Mouse (Mus musculus) lung, postnatal 0 days (tissue): Measurements from ENCODE around the gene H2-M10.5. TPM values are rescaled to one million over a fixed set of nuclear protein-coding genes. Genes with fewer than 3 reads are reported as not detected.
"Not testable (repeated sequence)": the region's sequence is repeated elsewhere in the genome, so short reads cannot be mapped to it uniquely, and the experiment has no call there.

Source experiments
- ATAC-seq: fragments of 200-750 bp; cut with Nextera tagmentation; 2 replicates; pipeline ENCODE4 v1.8.0; 2017; ENCODE audit warnings: moderate library complexity
- DNase-seq: peaks from one replicate; pipeline ENCODE4 v3.0.0-alpha.2; 2016; ENCODE audit warnings: low spot score
- H3K27ac ChIP-seq: fragments of 300-500 bp; sonication (generic); 2 replicates; pipeline ENCODE4 v1.5.1; 2014; ENCODE audit warnings: antibody characterized with exemption, mild to moderate bottlenecking, low read length, mixed read lengths
- H3K27me3 ChIP-seq: fragments of 300-500 bp; sonication (generic); replicated peaks from 2 replicates; pipeline ENCODE4 v1.6.1; 2014; ENCODE audit warnings: low read length, mixed read lengths; ENCODE audit not compliant: insufficient read depth
- H3K36me3 ChIP-seq: fragments of 300-500 bp; sonication (generic); 2 replicates; pipeline ENCODE4 v1.6.1; 2014; ENCODE audit warnings: low read length, mixed read lengths; ENCODE audit not compliant: insufficient read depth
- H3K4me1 ChIP-seq: fragments of 300-500 bp; sonication (generic); 2 replicates; pipeline ENCODE4 v1.6.1; 2014; ENCODE audit warnings: antibody characterized with exemption, low read depth, low read length, mixed read lengths; ENCODE audit not compliant: insufficient read depth
- H3K4me2 ChIP-seq: fragments of 300-500 bp; sonication (generic); replicated peaks from 2 replicates; pipeline ENCODE4 v1.6.1; 2014; ENCODE audit warnings: low read depth, mild to moderate bottlenecking, low read length, moderate library complexity, mixed read lengths
- H3K4me3 ChIP-seq: fragments of 300-500 bp; sonication (generic); 2 replicates; pipeline ENCODE4 v1.5.1; 2014; ENCODE audit warnings: low read depth, low read length
- H3K9ac ChIP-seq: fragments of 300-500 bp; sonication (generic); replicated peaks from 2 replicates; pipeline ENCODE4 v1.6.1; 2014; ENCODE audit warnings: low read depth, mild to moderate bottlenecking
- H3K9me3 ChIP-seq: fragments of 300-500 bp; sonication (generic); 2 replicates; pipeline ENCODE4 v1.6.1; 2016; ENCODE audit warnings: low read length, mixed read lengths
- CTCF ChIP-seq: IDR thresholded peaks from 2 replicates; pipeline ENCODE4 v1.5.1; 2016; ENCODE audit warnings: antibody characterized with exemption, mild to moderate bottlenecking
- EP300 ChIP-seq: IDR thresholded peaks from 2 replicates; pipeline ENCODE4 v1.6.1; 2016; ENCODE audit warnings: antibody characterized with exemption, mild to moderate bottlenecking, control low read depth
- WGBS: fragments of 180-500 bp; shearing (Covaris S2); extraction: QIAGEN DNeasy Blood & Tissue Kit; methylation state at CpG from one replicate; pipeline ENCODE4 v1.1.7; 2014; 5-methylcytosine and 5-hydroxymethylcytosine counted together
- polyA plus RNA-seq: library from polyadenylated mRNA; unstranded; fragments of >200 nt; fragmentation: Nextera tagmentation; extraction: Ambion mirVana; gene quantifications from 2 replicates; pipeline ENCODE4 v1.2.1, GENCODE M21; 2015

Gene H2-M10.5
- polyA plus RNA-seq, 1 experiment from 2014 or later = not detected

DNA sequence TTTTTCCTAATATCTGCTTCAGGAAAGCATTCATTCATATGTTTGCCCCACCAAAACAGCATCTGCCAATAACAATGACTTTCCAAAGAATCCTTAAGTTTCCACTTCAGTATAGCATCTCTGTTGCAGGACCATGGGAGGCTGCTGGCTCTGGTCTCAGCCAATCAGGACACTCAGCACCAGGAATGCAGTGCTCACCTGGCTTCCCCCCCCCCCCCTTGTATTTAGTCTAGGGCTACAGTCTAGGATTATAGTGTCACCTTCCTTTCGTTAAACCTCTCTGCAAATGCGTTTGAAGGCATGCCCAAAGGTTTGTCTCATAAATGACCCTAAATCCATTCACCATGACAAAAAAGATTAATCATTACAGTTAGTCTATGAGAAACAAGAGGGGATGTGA is 15.6 kb downstream of the H2-M10.5 start:
- Histone ChIP-seq H3K36me3 (no peaks in the 10 kb centered on the region), H3K4me2 (no peak overlapping the region), H3K4me1 (no peaks in the 10 kb centered on the region), H3K4me3 (no peak overlapping the region), H3K27ac (no peak overlapping the region), H3K9ac (no peak overlapping the region), H3K27me3 (no peaks in the 10 kb centered on the region), H3K9me3 (no peaks in the 10 kb centered on the region)
- no peak for DNase-seq
- WGBS = 74% methylated on average over 2 of the region's 2 CpGs
- TF ChIP-seq EP300 (no peak), CTCF (no peak)
- ATAC-seq = no peak

DNA sequence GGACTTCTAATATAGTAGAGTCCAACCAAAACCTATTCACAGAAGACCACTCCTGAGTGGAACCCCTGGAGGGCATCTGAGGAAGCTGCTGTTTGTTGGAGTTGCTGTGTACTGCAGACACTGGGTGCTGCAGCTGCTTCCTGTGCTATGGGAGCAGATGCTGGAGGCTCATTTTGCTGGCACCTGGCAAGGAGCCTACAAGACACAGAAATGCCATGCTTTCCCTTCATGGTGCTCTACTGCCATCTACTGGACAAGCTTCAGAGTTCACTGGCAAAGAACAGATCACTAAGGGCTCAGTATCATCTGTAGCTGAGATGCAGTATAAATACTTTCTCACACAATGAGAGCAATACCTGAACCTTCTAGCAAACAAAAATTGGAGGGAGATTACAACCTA is 16.1 kb downstream of the H2-M10.5 start:
- H3K36me3 ChIP-seq, H3K27ac ChIP-seq, H3K4me1 ChIP-seq, H3K27me3 ChIP-seq, H3K4me2 ChIP-seq, H3K9ac ChIP-seq, H3K9me3 ChIP-seq, H3K4me3 ChIP-seq: not testable (repeated sequence)
- DNase-seq = peak; percentile 84
- peak; percentile 84 for TF ChIP-seq CTCF
- ATAC-seq = peak; percentile 40; the same call in 1 of the 2 replicates

DNA sequence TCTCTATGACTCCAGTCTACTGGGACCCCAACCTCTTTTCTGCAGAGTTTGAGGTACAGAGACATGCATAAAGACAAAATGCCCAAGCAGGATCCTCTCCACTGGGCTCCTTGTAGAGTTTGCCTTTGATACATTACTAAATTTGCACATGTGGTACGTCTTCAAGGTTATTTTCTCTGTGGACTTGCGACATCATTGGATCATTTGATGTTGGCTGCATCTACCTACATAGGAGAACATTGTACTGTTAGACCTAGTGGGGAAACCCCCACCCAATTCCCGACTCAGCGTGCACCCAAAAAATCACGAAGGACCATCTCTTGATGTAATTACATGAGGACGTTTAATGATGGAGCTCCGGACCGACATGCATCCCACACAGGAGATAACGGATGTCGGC is 26.8 kb downstream of the H2-M10.5 start:
- no peak for ATAC-seq
- Histone ChIP-seq H3K36me3 (no peaks in the 10 kb centered on the region), H3K4me3 (no peak overlapping the region), H3K9ac (no peak overlapping the region), H3K27ac (no peak overlapping the region), H3K27me3 (no peaks in the 10 kb centered on the region), H3K9me3 (no peaks in the 10 kb centered on the region), H3K4me2 (no peak overlapping the region), H3K4me1 (no peaks in the 10 kb centered on the region)
- DNase-seq = no peak
- WGBS = 61% methylated on average over 10 of the region's 10 CpGs
- TF ChIP-seq EP300 (no peak), CTCF (no peak)

DNA sequence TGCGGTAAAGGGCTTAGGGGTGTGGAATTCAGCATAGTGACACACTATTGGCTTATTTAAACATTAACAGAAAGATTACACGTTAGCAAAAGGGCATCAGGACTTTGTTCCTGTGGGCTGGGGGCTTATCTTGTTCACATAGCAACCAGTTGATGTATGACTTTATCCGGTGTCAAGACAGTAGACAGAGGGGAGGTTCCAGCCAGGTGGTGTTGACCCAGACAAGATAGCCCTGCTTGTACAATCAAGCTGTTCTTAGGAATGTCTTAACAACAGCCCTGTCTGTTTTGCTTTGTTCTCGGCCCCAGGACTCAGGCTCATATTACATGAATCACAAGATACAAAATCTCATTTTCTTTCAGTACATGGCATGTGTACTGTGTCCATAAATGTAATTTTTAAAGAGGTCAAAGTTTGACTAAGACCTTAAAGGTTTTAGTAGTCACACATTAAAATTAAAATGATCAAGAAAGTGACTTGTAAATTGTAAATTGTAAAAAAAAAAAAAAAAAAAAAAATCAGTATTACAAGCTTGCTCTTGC is 27.3 kb downstream of the H2-M10.5 start:
- not testable (repeated sequence) for ATAC-seq, H3K27me3 ChIP-seq, H3K9me3 ChIP-seq, H3K36me3 ChIP-seq, H3K9ac ChIP-seq, H3K4me2 ChIP-seq, DNase-seq, H3K27ac ChIP-seq, H3K4me1 ChIP-seq, H3K4me3 ChIP-seq
- 13% methylated on average over 4 of the region's 4 CpGs for WGBS

DNA sequence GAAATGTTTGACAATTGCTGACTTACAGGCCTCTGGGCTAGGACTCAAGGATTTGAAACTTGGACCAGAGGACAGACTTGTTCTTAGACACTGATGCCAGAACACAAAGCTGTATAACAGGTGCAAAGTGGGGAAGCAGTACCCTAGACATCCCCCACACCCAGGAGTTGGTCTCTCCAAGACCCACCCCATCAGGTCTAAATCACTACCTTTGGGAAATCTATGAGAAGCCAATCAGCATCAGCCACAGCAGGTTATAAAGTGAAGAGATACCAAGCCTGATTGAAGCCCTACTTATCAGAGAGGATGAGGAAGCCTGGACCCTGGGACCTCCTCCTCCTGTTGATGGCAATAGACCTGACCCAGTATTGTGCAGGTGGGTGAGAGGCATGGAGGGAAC is 39.2 kb downstream of the H2-M10.5 start, which contains the start of gene H2-M10.6:
Gene H2-M10.6 (plus strand): TSS at position 301 of the 400 bp plus-strand sequence.
- Histone ChIP-seq H3K4me1 (no peaks in the 10 kb centered on the region), H3K9me3 (no peaks in the 10 kb centered on the region), H3K36me3 (no peaks in the 10 kb centered on the region), H3K27ac (no peak within 1 kb of the TSS), H3K9ac (no peak within 1 kb of the TSS), H3K27me3 (no peaks in the 10 kb centered on the region), H3K4me2 (no peak within 1 kb of the TSS), H3K4me3 (no peak within 1 kb of the TSS)
- no peak for ATAC-seq
- no peak for TF ChIP-seq CTCF
- no peak for TF ChIP-seq EP300
- DNase-seq = no peak

DNA sequence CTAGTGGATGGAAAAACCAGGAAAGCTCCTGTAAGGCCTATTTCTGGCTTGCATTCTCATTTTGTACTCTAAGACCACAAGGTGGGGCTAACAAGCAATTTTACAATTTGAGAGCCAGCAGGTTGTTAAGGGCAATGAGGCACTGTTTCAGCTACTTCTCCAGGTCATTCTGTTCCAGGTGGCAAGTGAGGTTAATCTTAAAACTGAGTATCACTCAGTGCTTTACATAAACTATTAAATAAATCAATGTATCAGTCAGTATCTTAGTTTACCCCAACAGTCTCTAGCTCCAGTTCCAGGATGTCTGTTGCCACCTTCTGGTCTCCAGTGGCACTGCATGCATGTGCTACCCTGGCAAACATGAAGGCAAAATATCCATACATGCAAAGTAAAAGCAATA is 51.3 kb downstream of the H2-M10.5 start:
- H3K27me3 ChIP-seq = no peaks in the 10 kb centered on the region
- peak; percentile 63 for DNase-seq
- H3K9ac ChIP-seq = no peak overlapping the region
- H3K4me2 ChIP-seq = no peak overlapping the region
- ATAC-seq = no peak; the same call in 1 of the 2 replicates
- no peaks in the 10 kb centered on the region for H3K36me3 ChIP-seq
- no peak overlapping the region for H3K27ac ChIP-seq
- TF ChIP-seq EP300 = no peak
- TF ChIP-seq CTCF = peak; percentile 80
- no peaks in the 10 kb centered on the region for H3K9me3 ChIP-seq
- no peaks in the 10 kb centered on the region for H3K4me1 ChIP-seq
- H3K4me3 ChIP-seq = no peak overlapping the region

DNA sequence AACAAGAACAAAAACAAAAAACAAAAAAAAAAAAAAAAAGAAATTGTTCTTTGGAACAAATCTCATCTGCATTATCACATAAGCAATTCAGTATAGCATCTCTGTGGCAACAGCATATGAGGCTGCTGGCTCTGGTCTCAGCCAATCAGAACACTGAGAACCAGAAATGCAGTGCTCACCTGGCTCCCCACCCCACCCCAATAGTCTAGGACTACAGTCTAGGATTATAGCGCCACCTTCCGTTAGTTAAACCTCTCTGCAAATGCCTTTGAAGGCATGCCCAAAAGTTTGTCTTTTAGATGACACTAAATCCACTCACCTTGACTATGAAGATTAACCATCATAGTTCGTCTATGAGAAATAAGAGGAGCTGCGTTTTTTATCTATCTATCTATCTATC is 52.8 kb downstream of the H2-M10.5 start:
- Histone ChIP-seq H3K4me3 (no peak overlapping the region), H3K27ac (no peak overlapping the region), H3K27me3 (no peaks in the 10 kb centered on the region), H3K9me3 (no peaks in the 10 kb centered on the region), H3K36me3 (no peaks in the 10 kb centered on the region), H3K9ac (no peak overlapping the region), H3K4me2 (no peak overlapping the region), H3K4me1 (no peaks in the 10 kb centered on the region)
- TF ChIP-seq CTCF (peak; percentile 52), EP300 (no peak)
- peak; percentile 62 for ATAC-seq
- peak; percentile 61 for DNase-seq
- 28% methylated on average over 4 of the region's 4 CpGs for WGBS

Other genes with a start within 250 kb of the H2-M10.5 start
- not detected in 2 replicates for gene H2-M11, start 225.8 kb upstream of the H2-M10.5 start, polyA plus RNA-seq
- gene H2-M9, start 130.2 kb upstream of the H2-M10.5 start, polyA plus RNA-seq = 0.11 and 0.40 TPM in 2 replicates
- gene H2-M1, start 100.7 kb upstream of the H2-M10.5 start, polyA plus RNA-seq = not detected in 2 replicates
- not detected in 2 replicates for gene H2-M10.6, start 39.3 kb downstream of the H2-M10.5 start, polyA plus RNA-seq
- 29.7 and 35.3 TPM in 2 replicates for gene Trim26, start 64.2 kb downstream of the H2-M10.5 start, polyA plus RNA-seq
- 0.10 and 0.14 TPM in 2 replicates for gene Trim15, start 94.3 kb downstream of the H2-M10.5 start, polyA plus RNA-seq
- 3.5 and 3.6 TPM in 2 replicates for gene Trim10, start 96.7 kb downstream of the H2-M10.5 start, polyA plus RNA-seq
- not detected in 2 replicates for gene Trim40, start 117.2 kb downstream of the H2-M10.5 start, polyA plus RNA-seq
- not detected in 2 replicates for gene Trim31, start 125.2 kb downstream of the H2-M10.5 start, polyA plus RNA-seq
- 13.4 and 13.5 TPM in 2 replicates for gene Rnf39, start 170.0 kb downstream of the H2-M10.5 start, polyA plus RNA-seq
- 96.9 and 108 TPM in 2 replicates for gene Ppp1r11, start 178.8 kb downstream of the H2-M10.5 start, polyA plus RNA-seq
- gene Znrd1, start 185.6 kb downstream of the H2-M10.5 start, polyA plus RNA-seq = 63.8 and 72.8 TPM in 2 replicates
- 5.1 and 6.1 TPM in 2 replicates for gene Znrd1as, start 185.7 kb downstream of the H2-M10.5 start, polyA plus RNA-seq
- gene 2410137M14Rik, start 208.3 kb downstream of the H2-M10.5 start, polyA plus RNA-seq = 0.14 TPM in 1 of 2 replicates, not detected in the other
- 0.13 and 0.21 TPM in 2 replicates for gene H2-M5, start 216.6 kb downstream of the H2-M10.5 start, polyA plus RNA-seq
- 35.6 and 44.3 TPM in 2 replicates for gene Zfp57, start 228.3 kb downstream of the H2-M10.5 start, polyA plus RNA-seq